Mouse (Mus musculus) bone marrow, adult 2 months (tissue): ENCODE data around the gene Kdf1.

Experiments
- CTCF ChIP-seq: fragments of 200-500 bp; IDR thresholded peaks from 2 replicates; pipeline ENCODE4 v1.5.1; 2011; ENCODE audit warnings: low read length, control low read depth; ENCODE audit not compliant: control insufficient read depth, insufficient read depth
- POLR2A ChIP-seq: fragments of 200-500 bp; IDR thresholded peaks from 2 replicates; pipeline ENCODE4 v1.6.1; 2011; ENCODE audit warnings: low read depth, mild to moderate bottlenecking, control low read depth, low read length, borderline replicate concordance; ENCODE audit not compliant: control insufficient read depth

DNA sequence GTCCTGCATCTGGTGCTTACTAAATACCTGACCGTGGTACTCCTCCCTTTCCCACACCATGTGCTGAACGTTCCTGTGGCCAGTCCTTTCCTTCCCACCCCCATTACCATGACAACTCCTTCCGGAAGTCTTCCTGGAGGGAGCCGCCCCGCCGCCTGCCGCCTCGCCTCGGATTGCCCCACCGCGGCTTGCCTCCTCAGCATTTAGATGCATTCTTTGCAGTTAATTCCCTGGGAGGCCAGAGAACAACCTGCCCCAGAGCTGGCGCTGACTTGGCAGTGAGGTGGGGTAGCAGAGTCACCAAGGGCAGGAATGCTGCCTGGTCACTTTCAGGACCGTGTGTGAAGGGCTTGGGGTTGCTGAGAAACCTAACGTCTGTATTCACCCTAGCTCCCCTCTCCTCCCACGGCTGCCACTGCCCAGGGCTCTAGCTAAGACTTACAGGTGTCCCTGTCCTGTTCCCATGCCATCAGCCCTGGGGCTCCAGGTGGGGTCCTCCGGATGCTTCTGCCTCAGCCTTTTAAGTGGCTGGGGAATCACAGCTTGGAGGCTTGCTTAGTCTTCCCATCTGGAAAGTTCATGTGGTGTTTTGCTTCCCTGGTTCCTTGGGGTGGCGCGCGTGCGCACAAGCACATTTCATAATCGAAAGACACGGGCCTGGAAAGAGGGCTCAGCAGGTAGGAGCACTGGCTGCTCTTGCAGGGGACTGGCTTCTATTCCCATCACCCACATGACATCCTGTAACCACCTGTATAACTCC is 34.3 kb upstream of the Kdf1 start:
- TF ChIP-seq CTCF (no peak), POLR2A (no peak)
